Mouse (Mus musculus): ENCODE measurements around the gene Olfr1344.

DNA sequence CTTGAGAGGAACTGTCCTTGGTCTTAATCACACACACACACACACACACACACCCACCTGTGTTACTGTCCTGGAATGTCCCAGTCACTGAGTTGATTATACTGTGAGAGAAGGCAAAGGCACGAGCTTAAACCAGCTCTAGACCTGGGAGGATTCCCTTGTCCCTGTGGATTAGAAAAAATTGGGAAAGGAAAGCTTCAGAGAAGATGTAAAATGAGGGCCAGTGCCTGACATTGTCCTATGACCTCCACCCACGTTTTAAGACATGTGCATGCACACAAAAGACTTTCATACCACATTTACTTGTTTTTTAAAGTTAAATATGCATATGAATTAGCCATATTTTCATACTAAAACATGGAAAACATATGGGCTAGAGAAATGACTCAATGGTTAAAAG, 48.4 kb downstream of the Olfr1344 start, which contains the start of gene Olfr5:
- TF ChIP-seq CTCF (IDR thresholded peaks at IDR 0.05; ENCODE audit: insufficient read depth, low read length) = no peak
- TF ChIP-seq POLR2A (IDR thresholded peaks at IDR 0.05; ENCODE audit: borderline replicate concordance, extremely low read depth, low read depth, low read length) = no peak

Data from lung, adult 2 months (tissue).